Mouse (Mus musculus): ENCODE results near the gene Plekho2.

GRCm38 (mm10) chr9:65607120-65607519 is 27.3 kb upstream of the Plekho2 start:
- TF ChIP-seq MYOG (IDR thresholded peaks at IDR 0.05; ENCODE audit: control insufficient read depth in 1 of 3, insufficient read depth in 1 of 3, insufficient read length in 2 of 3, low read depth in 2 of 3) (no peak), TCF3 (IDR thresholded peaks at IDR 0.05; ENCODE audit: insufficient read length, low read depth) (no peak), POLR2A (IDR thresholded peaks at IDR 0.05; ENCODE audit: insufficient read length, low read depth) (no peak), USF1 (IDR thresholded peaks at IDR 0.05; ENCODE audit: low read depth) (no peak), MAX (IDR thresholded peaks at IDR 0.05; ENCODE audit: low read depth) (no peak), POLR2AphosphoS2 (IDR thresholded peaks at IDR 0.05; ENCODE audit: insufficient read length, low read depth) (no peak), CEBPB (IDR thresholded peaks at IDR 0.05; ENCODE audit: insufficient read depth, poor library complexity, severe bottlenecking) (no peak)
